Mouse (Mus musculus) embryonic fibroblast, embryonic 13.5 days (primary cell): Measurements from ENCODE around the gene Dlx2. TPM values are rescaled to one million over a fixed set of nuclear protein-coding genes. Genes with fewer than 3 reads are reported as not detected.
A peak's percentile ranks its signal among the peaks of the same experiment; 100 is the strongest.

Source experiments
- H3K27ac ChIP-seq: 2 replicates; pipeline ENCODE4 v1.5.1; 2012; ENCODE audit warnings: low read length, control low read depth, inconsistent platforms; ENCODE audit not compliant: insufficient read depth
- H3K4me1 ChIP-seq: 2 replicates; pipeline ENCODE4 v1.6.1; 2011; ENCODE audit warnings: low read length; ENCODE audit not compliant: control insufficient read depth, insufficient read depth
- H3K4me3 ChIP-seq: 2 replicates; pipeline ENCODE4 v1.5.1; 2011; ENCODE audit warnings: mild to moderate bottlenecking, control low read depth, low read length; ENCODE audit not compliant: insufficient read depth
- CTCF ChIP-seq: IDR thresholded peaks from 2 replicates; pipeline ENCODE4 v1.5.1; 2011; ENCODE audit warnings: mild to moderate bottlenecking, control low read depth, low read length, moderate library complexity, borderline replicate concordance; ENCODE audit not compliant: insufficient read depth
- POLR2A ChIP-seq: IDR thresholded peaks from 2 replicates; pipeline ENCODE4 v1.6.1; 2011; ENCODE audit warnings: low read depth, mild to moderate bottlenecking, control low read depth, low read length, moderate library complexity
- polyA plus RNA-seq: library from polyadenylated mRNA; stranded (reverse); fragments of >200 nt; gene quantifications from 2 replicates; pipeline ENCODE4 v1.2.4, GENCODE M21; 2011; ENCODE audit warnings: low read depth; ENCODE audit not compliant: missing spikeins, insufficient read length

Gene Dlx2
- polyA plus RNA-seq, 1 experiment: 2.4 TPM

DNA sequence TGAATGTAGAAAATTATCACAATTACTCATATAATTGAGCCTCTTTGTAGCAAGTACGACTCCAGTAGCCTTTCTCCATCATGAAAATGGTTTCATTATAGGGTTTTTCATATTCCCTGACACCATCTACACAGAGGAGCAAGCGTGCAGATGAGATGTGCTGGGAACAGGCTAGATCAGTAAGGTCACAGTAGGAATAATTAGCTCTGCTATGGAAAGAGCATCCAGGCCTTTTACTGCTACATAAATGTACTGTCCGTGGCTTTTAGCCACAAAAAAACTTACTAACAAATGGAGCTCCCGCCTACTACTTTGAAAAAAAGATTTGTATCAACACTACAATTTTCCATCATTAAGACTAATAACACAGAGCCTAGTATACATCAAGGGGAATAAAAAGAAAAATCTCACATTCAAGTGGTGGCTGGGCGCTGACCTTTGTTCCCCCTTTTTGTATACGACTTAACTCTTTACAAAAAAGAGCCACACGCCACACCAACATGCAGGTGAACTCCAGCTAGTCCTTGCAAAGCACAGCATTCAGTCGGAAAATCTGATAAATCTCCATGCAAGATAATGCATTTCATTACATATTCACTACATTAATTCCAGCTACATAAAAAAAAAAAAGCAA, 29.0 kb downstream of the Dlx2 start:
- Histone ChIP-seq H3K27ac (no peak overlapping the region), H3K4me1 (no peaks in the 10 kb centered on the region), H3K4me3 (no peak overlapping the region)
- TF ChIP-seq CTCF (no peak), POLR2A (no peak)

DNA sequence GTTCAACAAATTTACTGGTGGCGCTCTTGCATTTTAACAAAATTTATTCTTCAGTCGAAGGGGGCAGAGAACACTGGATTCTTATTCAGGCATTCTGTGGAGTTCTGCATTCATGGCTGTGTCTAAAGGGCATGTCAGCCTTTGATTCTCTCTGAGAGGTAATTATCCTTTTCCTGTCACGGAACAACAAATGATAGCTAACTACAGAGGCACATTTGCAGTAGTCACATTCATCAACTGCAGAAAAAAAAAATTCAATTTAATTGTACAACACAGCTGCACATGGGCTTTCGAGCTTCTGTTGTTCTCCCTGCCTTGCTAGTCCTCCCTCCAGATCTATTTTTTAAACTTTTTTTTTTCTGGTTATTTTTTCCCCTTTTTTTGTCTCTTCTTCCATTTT, 29.6 kb downstream of the Dlx2 start:
- no peaks in the 10 kb centered on the region for H3K4me1 ChIP-seq
- TF ChIP-seq CTCF: no peak
- TF ChIP-seq POLR2A: no peak
- no peak overlapping the region for H3K4me3 ChIP-seq
- no peak overlapping the region for H3K27ac ChIP-seq

DNA sequence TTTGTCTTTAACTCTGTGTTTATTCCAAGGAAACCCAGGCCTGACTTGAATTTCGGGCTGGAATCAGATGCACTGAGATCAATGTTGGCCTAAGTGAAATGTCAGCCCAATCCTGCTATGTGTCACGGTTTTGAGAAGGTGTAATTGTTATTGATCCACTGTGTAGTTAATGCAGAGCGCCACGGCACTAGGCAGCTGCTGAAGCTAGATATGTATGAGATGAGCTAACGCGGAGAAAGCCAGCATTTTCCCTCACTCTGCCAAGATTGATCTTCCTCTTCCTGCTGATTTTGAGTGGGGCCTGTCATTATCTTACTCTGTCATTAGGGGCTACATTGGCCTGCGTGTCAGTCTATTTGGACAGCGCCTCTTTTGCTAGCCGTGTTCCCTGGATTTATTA, 34.2 kb downstream of the Dlx2 start:
- Histone ChIP-seq H3K4me3 (no peak overlapping the region), H3K27ac (no peak overlapping the region), H3K4me1 (no peaks in the 10 kb centered on the region)
- no peak for TF ChIP-seq POLR2A
- TF ChIP-seq CTCF: no peak

GRCm38 (mm10) chr2:71511209-71511608, 35.3 kb downstream of the Dlx2 start:
- H3K4me3 ChIP-seq: no peak overlapping the region
- no peak overlapping the region for H3K27ac ChIP-seq
- no peaks in the 10 kb centered on the region for H3K4me1 ChIP-seq
- TF ChIP-seq POLR2A: no peak
- no peak for TF ChIP-seq CTCF

- Histone ChIP-seq H3K4me3 (no peak overlapping the region), H3K27ac (no peak overlapping the region), H3K4me1 (peaks cover 2% of the 10 kb centered on the region; the same call in 1 of the 2 replicates)
- TF ChIP-seq CTCF (no peak), POLR2A (no peak)
These were observed 41.7 kb downstream of the Dlx2 start for GRCm38 (mm10) chr2:71504852-71505251.

DNA sequence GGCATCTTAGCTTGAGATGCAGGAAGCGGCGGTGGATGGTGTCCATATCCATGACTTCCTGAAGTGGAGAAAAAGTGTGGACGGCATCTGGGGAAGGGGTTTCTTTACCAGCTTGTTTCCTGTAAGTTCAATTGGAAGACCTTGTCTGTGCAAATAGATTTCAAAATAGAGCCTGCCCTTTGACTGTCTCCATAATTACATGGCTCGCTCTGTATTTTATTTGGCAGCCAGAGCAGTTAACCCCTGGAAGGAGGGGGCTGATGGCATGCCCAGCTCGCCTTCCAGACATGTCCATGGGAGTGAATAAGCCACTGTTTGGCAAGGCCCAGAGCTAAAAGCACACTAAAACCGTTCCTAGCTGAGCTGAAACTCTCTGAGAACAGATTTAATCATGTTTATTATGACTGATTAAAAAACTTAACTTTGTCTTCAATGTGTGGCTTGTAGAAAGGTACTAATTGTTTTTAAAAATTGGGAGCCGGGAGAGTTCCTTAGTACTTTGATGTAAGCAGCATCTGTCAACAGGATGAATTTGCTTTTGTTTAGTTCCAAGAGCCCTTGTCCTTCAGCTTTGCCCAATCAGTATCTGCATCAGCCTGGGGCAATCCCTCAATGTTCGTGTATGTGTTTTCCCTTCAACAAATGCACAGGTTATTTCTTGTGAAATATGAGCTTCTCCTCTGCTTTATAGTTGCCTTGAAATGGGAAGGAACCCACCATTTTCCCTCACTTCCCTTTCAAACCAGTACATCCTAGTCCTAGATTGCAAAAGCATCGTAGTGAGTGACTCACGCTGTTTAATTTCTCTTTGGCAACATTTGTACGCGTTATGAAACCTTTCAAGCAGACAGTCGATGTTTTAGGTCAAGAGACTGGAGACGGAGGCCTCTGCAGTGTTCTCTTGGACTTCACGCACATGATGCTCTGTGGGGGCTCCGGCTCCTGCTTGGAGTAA, 47.0 kb downstream of the Dlx2 start:
- Histone ChIP-seq H3K4me3 (no peak overlapping the region), H3K27ac (peak overlapping the region; percentile 89), H3K4me1 (peaks cover 2% of the 10 kb centered on the region; the same call in 1 of the 2 replicates)
- no peak for TF ChIP-seq POLR2A
- TF ChIP-seq CTCF: no peak

DNA sequence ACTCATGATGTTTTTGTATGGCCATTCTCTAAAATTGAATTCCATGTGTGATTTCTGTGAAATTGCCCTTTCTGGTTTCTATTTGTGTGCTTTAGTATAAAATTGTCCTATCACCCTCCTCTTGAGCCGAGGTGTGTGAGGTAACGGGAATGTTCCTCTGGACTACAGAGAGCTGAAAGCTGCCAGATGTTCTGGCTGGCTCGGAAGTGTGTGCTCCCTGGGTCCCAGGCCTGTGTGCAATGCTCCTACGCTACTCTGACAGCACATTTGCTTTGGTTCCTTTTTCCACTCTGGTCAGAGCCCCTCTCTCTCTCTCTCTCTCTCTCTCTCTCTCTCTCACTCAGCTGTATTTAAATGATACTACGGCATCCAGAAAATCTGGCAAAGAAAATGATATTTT, 49.4 kb downstream of the Dlx2 start:
- no peak overlapping the region for H3K27ac ChIP-seq
- peaks cover 7% of the 10 kb centered on the region for H3K4me1 ChIP-seq
- no peak overlapping the region for H3K4me3 ChIP-seq
- no peak for TF ChIP-seq CTCF
- TF ChIP-seq POLR2A: no peak

DNA sequence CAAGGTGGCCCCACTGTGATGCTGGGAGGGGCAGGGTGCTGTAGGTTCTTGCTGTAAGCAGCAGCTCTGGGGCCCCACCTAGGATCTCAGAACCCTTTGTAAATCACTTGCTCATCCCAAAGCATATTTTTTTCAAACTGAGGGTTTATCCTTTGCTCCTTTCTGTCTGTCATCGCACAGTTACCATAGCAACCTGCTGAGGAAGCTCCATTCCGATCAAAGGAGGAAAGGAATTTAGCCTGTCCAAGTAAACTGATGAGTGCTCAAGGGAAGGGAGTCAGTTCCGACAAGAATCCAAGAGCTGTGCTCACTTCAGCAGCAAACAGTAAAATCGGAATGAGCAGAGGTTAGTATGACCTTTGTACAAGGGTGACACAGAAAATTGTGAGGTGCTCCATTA, 51.6 kb downstream of the Dlx2 start:
- TF ChIP-seq CTCF (no peak), POLR2A (no peak)
- no peak overlapping the region for H3K27ac ChIP-seq
- peaks cover 5% of the 10 kb centered on the region for H3K4me1 ChIP-seq
- H3K4me3 ChIP-seq: no peak overlapping the region

- TF ChIP-seq POLR2A: no peak
- no peak for TF ChIP-seq CTCF
- Histone ChIP-seq H3K4me1 (peaks cover 4% of the 10 kb centered on the region; the same call in 1 of the 2 replicates), H3K27ac (no peak overlapping the region), H3K4me3 (no peak overlapping the region)
These were observed 52.1 kb downstream of the Dlx2 start for GRCm38 (mm10) chr2:71494503-71494902.

Other genes starting within 250 kb of the Dlx2 start
- gene Slc25a12, start 179.0 kb downstream of the Dlx2 start, polyA plus RNA-seq: 35.9 and 51.2 TPM in 2 replicates
- gene Hat1, start 157.8 kb downstream of the Dlx2 start, polyA plus RNA-seq: 52.7 and 66.2 TPM in 2 replicates
- gene Metap1d, start 93.5 kb downstream of the Dlx2 start, polyA plus RNA-seq: 25.3 and 37.1 TPM in 2 replicates
- gene Dlx1, start 18.6 kb downstream of the Dlx2 start, polyA plus RNA-seq: 1.9 and 2.0 TPM in 2 replicates
- gene Itga6, start 198.9 kb upstream of the Dlx2 start, polyA plus RNA-seq: 21.9 and 24.0 TPM in 2 replicates